Comparison of ENCODE assay signal across 8 mouse cellular contexts in genomic region chr4:137857116-137857515, GRCm38 (mm10). TPM values are rescaled to one million over a fixed set of nuclear protein-coding genes. Genes with fewer than 3 reads are reported as not detected.
DNase-seq lines count a peak whose midpoint lies in the region; ATAC-seq and TF ChIP-seq lines count a peak whose summit lies in the region.
"Had no signal": no experiment of that assay in that cellular context is flagged by ENCODE, and none has a peak within 500 bp of the region (broad histone marks: within the 10 kb centered on the region; RNA-seq: fewer than 3 reads in every experiment).

No protein-coding gene starts in this region.

- peak; percentile 79 for TF ChIP-seq CTCF in layer of hippocampus, adult 2 months (conservative IDR thresholded peaks at IDR 0.05)
- TF ChIP-seq CTCF in lung, postnatal 0 days (IDR thresholded peaks at IDR 0.05): peak; percentile 77

- no peak overlapping the region for H3K4me3 ChIP-seq in layer of hippocampus, adult 2 months
- H3K4me3 ChIP-seq in lung, postnatal 0 days (ENCODE audit: low read depth, low read length): no peak overlapping the region
- H3K4me3 ChIP-seq: myocyte had no signal

- no peaks in the 10 kb centered on the region for H3K27me3 ChIP-seq in lung, postnatal 0 days (replicated peaks; ENCODE audit: insufficient read depth, low read length)

- DNase-seq in layer of hippocampus, adult 2 months (ENCODE audit: low spot score in 2 of 2): no peak
- no peak for DNase-seq in layer of hippocampus, postnatal 10 days (ENCODE audit: low spot score in 2 of 2)
- peak; percentile 64 for DNase-seq in MEL-GATA-1-ER (ENCODE audit: extremely low read depth, low read depth)
- peak; percentile 58 for DNase-seq in c-Kit-negative CD71-positive TER-119-positive erythroid progenitor cells, embryonic 14.5 days (ENCODE audit: low read depth, low spot score)
- peak; percentile 34 for DNase-seq in lung, postnatal 0 days (ENCODE audit: low spot score)
- DNase-seq in testis, postnatal 14 days (ENCODE audit: low spot score): peak; percentile 62
- DNase-seq in left cerebral cortex, adult 8-10 months (ENCODE audit: low spot score in 2 of 2): no peak

- no peak overlapping the region for H3K4me2 ChIP-seq in lung, postnatal 0 days (replicated peaks; ENCODE audit: low read depth, low read length)

- H3K36me3 ChIP-seq in lung, postnatal 0 days (ENCODE audit: insufficient read depth, low read length): no peaks in the 10 kb centered on the region

- no peak overlapping the region for H3K9ac ChIP-seq in lung, postnatal 0 days (replicated peaks; ENCODE audit: low read depth)

- no peak for TF ChIP-seq EP300 in lung, postnatal 0 days (IDR thresholded peaks at IDR 0.05)

- H3K4me1 ChIP-seq in lung, postnatal 0 days (ENCODE audit: insufficient read depth, low read depth, low read length): no peaks in the 10 kb centered on the region

- WGBS in lung, postnatal 0 days: 30% methylated on average over 7 of the region's 7 CpGs

- H3K9me3 ChIP-seq in lung, postnatal 0 days (ENCODE audit: low read length): no peaks in the 10 kb centered on the region

- ATAC-seq in lung, postnatal 0 days: no peak

- no peak overlapping the region for H3K27ac ChIP-seq in layer of hippocampus, adult 2 months
- no peak overlapping the region for H3K27ac ChIP-seq in lung, postnatal 0 days (ENCODE audit: low read length)

RNA-seq across cellular contexts. Expression of gene Ece1, which starts 4.9 kb away (rescaled TPM):
- total RNA-seq in layer of hippocampus, adult 2 months (2021): 10 to 100 TPM; 47.5 to 58.0 TPM
- 10 to 100 TPM; 55.7 to 67.8 TPM for total RNA-seq in layer of hippocampus, postnatal 10 days (2021)
- 65.7 and 80.9 TPM in 2 replicates for polyA plus RNA-seq in lung, postnatal 0 days (2015; fragmentation: Nextera tagmentation; extraction: Ambion mirVana)
- total RNA-seq in left cerebral cortex, adult 8-10 months (2022): 10 to 100 TPM; 81.0 to 85.8 (median 83.3) TPM

Comparison
In these comparisons a context has a peak if more than half of its experiments do, and no peak if none do; other contexts are left out.
1. DNase-seq: peak in MEL-GATA-1-ER (single experiment), c-Kit-negative CD71-positive TER-119-positive erythroid progenitor cells, embryonic 14.5 days (single experiment), lung, postnatal 0 days (single experiment) and testis, postnatal 14 days (single experiment); none in layer of hippocampus, adult 2 months (0 of 2), layer of hippocampus, postnatal 10 days (0 of 2) and left cerebral cortex, adult 8-10 months (0 of 2).